ENCODE assay signal across 13 mouse cellular contexts in genomic region chr8:125413001-125413909, GRCm38 (mm10).
DNase-seq lines count a peak whose midpoint lies in the region; ATAC-seq lines count a peak whose summit lies in the region.
"Had no signal": no experiment of that assay in that cellular context is flagged by ENCODE, and none has a peak within 500 bp of the region (broad histone marks: within the 10 kb centered on the region; RNA-seq: fewer than 3 reads in every experiment).

No protein-coding gene starts in this region.

- H3K9me3 ChIP-seq in hindbrain, embryonic 11.5 days (ENCODE audit: control insufficient read depth, low read length), result no peaks in the 10 kb centered on the region
- no peaks in the 10 kb centered on the region for H3K9me3 ChIP-seq in hindbrain, embryonic 16.5 days (ENCODE audit: control insufficient read depth, low read length)
- H3K9me3 ChIP-seq in limb, embryonic 12.5 days, result no peaks in the 10 kb centered on the region
- H3K9me3 ChIP-seq: stomach, embryonic 15.5 days had no signal

- H3K4me1 ChIP-seq in hindbrain, embryonic 11.5 days (replicated peaks; ENCODE audit: control insufficient read depth, insufficient read depth, low read length), result no peaks in the 10 kb centered on the region
- H3K4me1 ChIP-seq in hindbrain, embryonic 16.5 days (ENCODE audit: control insufficient read depth, insufficient read depth, low read depth, low read length), result peaks cover 5% of the 10 kb centered on the region
- peaks cover 27% of the 10 kb centered on the region for H3K4me1 ChIP-seq in limb, embryonic 12.5 days (replicated peaks)

- DNase-seq in hindbrain, embryonic 11.5 days (ENCODE audit: low spot score), result no peak
- DNase-seq in CD4-positive helper T cell, adult 2 months (ENCODE audit: low read depth, low spot score), result peak; percentile 24
- no peak for DNase-seq in left cerebral cortex, adult 11 months (ENCODE audit: low spot score)
- no peak for DNase-seq in gastrocnemius, postnatal 25 days
- DNase-seq in adrenal gland, postnatal 14 days, result no peak
- DNase-seq: kidney, adult 9 months; right cerebral cortex, postnatal 25 days had no signal

- H3K4me2 ChIP-seq in hindbrain, embryonic 11.5 days (replicated peaks; ENCODE audit: low read depth, low read length), result no peak overlapping the region
- no peak overlapping the region for H3K4me2 ChIP-seq in hindbrain, embryonic 16.5 days (ENCODE audit: low read length)
- H3K4me2 ChIP-seq in limb, embryonic 12.5 days, result no peak overlapping the region; the same call in 1 of the 2 replicates
- H3K4me2 ChIP-seq: stomach, embryonic 15.5 days had no signal

- H3K36me3 ChIP-seq in hindbrain, embryonic 11.5 days (ENCODE audit: control insufficient read depth, insufficient read depth, low read length), result no peaks in the 10 kb centered on the region
- H3K36me3 ChIP-seq in hindbrain, embryonic 16.5 days (ENCODE audit: control insufficient read depth, insufficient read depth, low read length), result 0 out of 2 replicates have a peak, but pooled peaks cover 2% of the 10 kb centered on the region
- H3K36me3 ChIP-seq in limb, embryonic 12.5 days, result peaks cover 6% of the 10 kb centered on the region; the same call in 1 of the 2 replicates
- H3K36me3 ChIP-seq: stomach, embryonic 15.5 days had no signal

- H3K4me3 ChIP-seq in hindbrain, embryonic 11.5 days (ENCODE audit: low read depth, low read length), result no peak overlapping the region
- no peak overlapping the region for H3K4me3 ChIP-seq in hindbrain, embryonic 16.5 days (ENCODE audit: low read length)
- H3K4me3 ChIP-seq in limb, embryonic 12.5 days (replicated peaks), result no peak overlapping the region
- H3K4me3 ChIP-seq: stomach, embryonic 15.5 days had no signal

- no peaks in the 10 kb centered on the region for H3K27me3 ChIP-seq in hindbrain, embryonic 11.5 days (ENCODE audit: control insufficient read depth, insufficient read depth, low read length)
- no peaks in the 10 kb centered on the region for H3K27me3 ChIP-seq in hindbrain, embryonic 16.5 days (replicated peaks; ENCODE audit: control insufficient read depth, insufficient read depth, low read length)
- H3K27me3 ChIP-seq in limb, embryonic 12.5 days, result no peaks in the 10 kb centered on the region
- H3K27me3 ChIP-seq: stomach, embryonic 15.5 days had no signal

- no peak overlapping the region for H3K9ac ChIP-seq in hindbrain, embryonic 11.5 days (ENCODE audit: low read depth, low read length)
- H3K9ac ChIP-seq in hindbrain, embryonic 16.5 days (ENCODE audit: low read depth, low read length), result no peak overlapping the region
- no peak overlapping the region for H3K9ac ChIP-seq in limb, embryonic 12.5 days (replicated peaks)
- H3K9ac ChIP-seq: liver, embryonic 14.5 days; stomach, embryonic 15.5 days had no signal

- 0 out of 2 replicates have a peak, but pooled peaks have one; percentile 27 for ATAC-seq in hindbrain, embryonic 11.5 days (ENCODE audit: low FRiP score)
- no peak for ATAC-seq in hindbrain, embryonic 16.5 days
- ATAC-seq in CD4-positive, CD25-positive, alpha-beta regulatory T cell, adult 4 months, result peak; percentile 49
- no peak for ATAC-seq in limb, embryonic 12.5 days (ENCODE audit: insufficient number of reproducible peaks, insufficient read depth, low FRiP score, low TSS enrichment, low read depth)
- ATAC-seq: forebrain, embryonic 16.5 days had no signal

- no peak overlapping the region for H3K27ac ChIP-seq in hindbrain, embryonic 11.5 days (ENCODE audit: low read depth, low read length)
- H3K27ac ChIP-seq in hindbrain, embryonic 16.5 days (ENCODE audit: low read depth, low read length), result no peak overlapping the region
- peak overlapping the region; percentile 29; the same call in 1 of the 2 replicates for H3K27ac ChIP-seq in limb, embryonic 12.5 days
- H3K27ac ChIP-seq: liver, embryonic 14.5 days; stomach, embryonic 15.5 days had no signal

- WGBS in hindbrain, embryonic 11.5 days, result 31% methylated on average over 13 of the region's 13 CpGs
- 27% methylated on average over 13 of the region's 13 CpGs for WGBS in hindbrain, embryonic 16.5 days
- 18% methylated on average over 13 of the region's 13 CpGs for WGBS in limb, embryonic 12.5 days

Comparison
In these comparisons a context has a peak if more than half of its experiments do, and no peak if none do; other contexts are left out.
1. ATAC-seq: peak in hindbrain, embryonic 11.5 days (single experiment) and CD4-positive, CD25-positive, alpha-beta regulatory T cell, adult 4 months (single experiment); none in hindbrain, embryonic 16.5 days (single experiment) and limb, embryonic 12.5 days (single experiment).